Mouse (Mus musculus) c-Kit-positive CD71-positive TER-119-positive erythroid progenitor cells, embryonic 14.5 days (primary cell): ENCODE measurements around the gene Tmem150b.

Experiments
- DNase-seq: peaks from one replicate; pipeline ENCODE4 v3.0.0-alpha.2; 2013; ENCODE audit warnings: low spot score

The Tmem150b gene

GRCm38 (mm10) chr7:4663179-4663578 lies 61.9 kb downstream of the Tmem150b start:
- no peak for DNase-seq

- DNase-seq: no peak
These were observed 65.1 kb downstream of the Tmem150b start for GRCm38 (mm10) chr7:4659911-4660443.

GRCm38 (mm10) chr7:4658912-4659551 lies 66.0 kb downstream of the Tmem150b start, which contains the start of gene Ppp6r1:
TSS of gene Ppp6r1 (minus strand) at chr7:4659019.
- peak; percentile 96 for DNase-seq

GRCm38 (mm10) chr7:4658128-4658907 lies 66.7 kb downstream of the Tmem150b start:
- DNase-seq: no peak

GRCm38 (mm10) chr7:4657521-4658127 lies 67.4 kb downstream of the Tmem150b start:
- no peak for DNase-seq
